Mouse (Mus musculus) naive thymus-derived CD4-positive, alpha-beta T cell, adult 5 months (primary cell): ENCODE measurements around the gene Rad9a. TPM values are rescaled to one million over a fixed set of nuclear protein-coding genes. Genes with fewer than 3 reads are reported as not detected.

Experiments used
- polyA plus RNA-seq: library from polyadenylated mRNA; unstranded; fragments of 100-300 nt; shearing (Covaris generic); gene quantifications from one replicate; pipeline ENCODE4 v1.2.1, GENCODE M21; 2017

Gene Rad9a
- 37.1 TPM for polyA plus RNA-seq

DNA sequence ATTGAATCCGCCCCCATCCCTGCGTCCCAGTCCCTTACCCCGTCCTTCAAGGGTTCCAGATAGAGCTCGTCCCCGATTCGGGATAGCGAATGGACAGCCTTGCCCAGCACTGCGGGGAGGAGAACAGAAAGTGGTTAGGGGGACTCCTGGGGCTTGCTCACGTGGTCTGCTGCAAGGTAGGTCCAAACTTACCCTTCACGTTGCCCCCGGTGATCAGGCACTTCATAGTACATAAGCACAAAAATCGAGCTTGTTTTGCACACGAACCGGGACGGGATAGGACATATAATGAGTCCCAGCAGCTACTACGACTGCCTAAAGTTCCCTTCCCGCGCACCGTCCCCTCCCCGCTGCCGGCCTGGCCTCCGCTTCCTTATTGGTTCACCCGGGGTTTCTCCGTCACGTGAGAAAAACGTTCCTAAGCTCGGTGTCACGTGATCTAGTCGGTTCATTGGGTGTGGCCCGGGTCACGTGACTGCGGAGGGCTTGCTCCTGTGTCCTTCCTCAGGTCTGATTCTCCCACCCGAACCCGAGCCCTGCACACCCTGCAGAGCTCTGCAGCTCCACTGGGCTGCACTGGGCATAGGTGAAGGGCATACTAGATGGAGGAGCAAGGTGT lies at the start of gene Rad9a:
Gene Rad9a, minus strand, starts transcription at position 372 of the 619 bp plus-strand sequence.

GRCm38 (mm10) chr19:4231253-4232185 lies 30.1 kb upstream of the Rad9a start, which contains the start of gene Pold4:
Gene Pold4 (plus strand): TSS chr19:4231899.

GRCm38 (mm10) chr19:4214071-4214770 lies 12.8 kb upstream of the Rad9a start, which contains the start of the genes Clcf1 and AC109138.7:
Gene Clcf1 (plus strand): TSS chr19:4214238.
Gene AC109138.7 (plus strand): TSS chr19:4214357.

DNA sequence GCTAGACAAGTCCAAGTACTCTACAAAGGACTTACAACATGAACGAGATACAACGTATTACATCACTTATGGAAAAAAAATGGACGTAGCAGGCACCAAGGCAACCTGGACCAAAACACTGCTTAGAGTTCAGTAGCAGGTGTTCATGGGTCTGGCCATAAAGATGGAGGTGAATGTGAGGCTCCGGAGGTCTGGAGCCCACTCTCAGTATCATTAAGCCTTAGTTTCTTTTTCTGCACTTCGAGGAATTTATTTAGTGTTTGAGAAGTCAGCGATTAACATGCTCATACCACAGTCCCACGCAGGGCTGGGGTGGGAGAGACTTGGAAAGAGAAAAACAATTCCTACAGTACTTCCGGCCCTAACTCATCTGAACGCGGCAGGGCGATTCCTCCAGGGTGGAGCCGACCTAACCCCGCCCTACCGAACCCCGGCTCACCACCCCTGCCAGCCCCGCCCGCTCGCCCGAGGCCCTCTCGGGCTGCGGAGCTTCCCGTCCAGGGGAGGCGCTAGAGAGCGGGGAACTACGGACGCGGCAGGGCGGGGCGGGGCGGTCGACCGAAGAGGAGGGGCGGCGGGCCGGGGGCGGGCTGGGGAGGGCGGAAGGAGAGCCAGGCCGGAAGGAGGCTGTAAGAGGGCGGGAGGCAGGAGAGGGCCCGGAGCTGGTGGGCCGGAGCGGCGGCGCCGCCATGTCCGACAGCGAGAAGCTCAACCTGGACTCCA lies 9.8 kb downstream of the Rad9a start, which contains the start of gene Ppp1ca:
Gene Ppp1ca, plus strand, starts transcription at position 538 of the 723 bp plus-strand sequence.

GRCm38 (mm10) chr19:4190831-4191334 lies 10.6 kb downstream of the Rad9a start, which contains the start of gene Tbc1d10c:
Gene Tbc1d10c (minus strand): TSS chr19:4191284.

DNA sequence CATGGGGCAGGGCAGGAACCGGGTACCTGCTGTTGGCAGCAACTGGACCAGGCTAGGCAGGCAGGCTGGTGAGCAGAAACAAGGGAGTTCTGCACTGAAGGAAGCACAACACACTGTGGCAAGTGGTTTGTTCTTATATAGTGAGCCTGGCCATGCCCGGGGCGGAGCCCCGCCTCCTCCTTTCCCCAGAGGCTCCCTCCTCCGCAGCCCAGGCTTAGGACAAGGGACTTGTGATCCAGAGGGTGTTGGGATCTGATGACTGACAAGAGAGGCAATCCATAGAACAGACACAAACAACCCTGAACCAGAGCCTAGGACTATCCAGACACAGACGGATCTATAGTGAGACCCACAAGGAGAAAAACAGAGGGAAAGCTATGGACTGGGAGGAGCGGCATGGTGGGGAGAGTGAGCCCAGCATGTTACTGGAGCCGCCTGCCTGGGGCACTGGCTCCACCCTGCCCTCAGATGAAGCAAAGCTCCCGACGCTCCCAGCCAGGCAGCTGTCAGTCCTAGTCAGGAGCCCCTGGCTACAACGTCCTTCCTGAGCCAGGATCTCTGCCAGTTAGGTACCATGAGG lies 26.0 kb downstream of the Rad9a start, which contains the start of gene Carns1:
Gene Carns1, minus strand, starts transcription at position 112 of the 580 bp plus-strand sequence.

DNA sequence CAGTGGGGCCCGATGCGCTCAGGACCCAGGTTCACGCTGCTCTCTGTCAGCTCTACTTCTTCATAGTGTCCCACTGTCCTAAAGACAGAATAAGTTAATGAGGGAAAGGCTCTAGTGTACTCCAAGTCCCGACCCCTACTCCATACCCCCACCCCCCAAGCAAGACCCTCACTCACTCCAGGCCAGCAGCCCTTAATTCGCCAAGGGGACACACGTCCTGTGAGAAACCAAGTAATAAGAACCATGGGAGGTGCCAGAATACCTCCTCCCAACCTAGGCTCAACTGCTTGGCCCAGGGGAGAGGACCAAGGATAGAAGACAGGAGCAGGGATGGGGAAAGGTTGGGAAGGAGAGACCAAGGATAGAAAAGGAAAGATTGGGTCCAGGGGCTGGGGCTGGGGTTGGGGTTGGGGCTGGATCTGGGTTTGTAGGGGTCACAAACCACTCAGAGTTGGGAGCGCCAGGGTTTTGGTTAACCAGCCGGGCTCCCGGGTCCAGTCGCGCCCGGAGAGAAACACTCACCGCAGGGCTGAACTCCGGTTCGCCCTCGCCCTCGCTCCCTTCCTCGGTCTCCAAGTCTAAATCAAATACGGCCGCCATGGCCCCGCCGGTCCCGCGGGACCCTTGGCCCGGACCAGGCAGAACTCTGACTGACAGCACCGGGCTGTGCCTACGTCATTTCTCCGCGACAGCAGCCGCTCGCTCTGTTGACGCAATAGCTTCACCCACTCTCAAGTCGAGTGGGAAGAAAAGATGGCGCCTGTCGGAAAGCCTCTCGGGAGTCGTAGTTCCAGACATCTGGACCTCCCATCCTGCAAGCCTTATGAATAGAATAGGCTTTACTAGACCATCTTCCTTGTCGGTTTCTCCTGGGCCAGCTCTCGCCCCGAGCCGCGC lies 38.6 kb downstream of the Rad9a start, which contains the start of gene Rps6kb2:
Gene Rps6kb2, minus strand, starts transcription at position 709 of the 897 bp plus-strand sequence.

DNA sequence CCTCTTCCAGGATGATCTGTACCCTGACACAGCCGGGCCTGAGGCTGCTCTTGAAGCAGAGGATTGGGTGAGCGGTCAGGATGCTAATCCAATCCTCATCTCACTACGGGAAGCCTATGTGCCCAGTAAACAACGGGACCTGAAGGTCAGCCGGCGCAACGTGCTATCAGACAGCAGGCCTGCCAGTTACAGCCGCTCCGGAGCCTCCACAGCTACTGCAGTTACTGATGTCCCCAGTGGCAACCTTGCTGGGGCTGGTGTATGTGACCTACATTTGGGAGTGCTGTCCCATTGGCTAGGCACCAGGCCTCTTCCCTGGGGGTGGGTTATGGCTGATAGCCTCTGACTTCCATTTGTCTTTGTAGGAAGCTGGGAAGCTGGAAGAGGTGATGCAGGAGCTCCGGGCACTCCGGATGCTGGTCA lies 48.2 kb downstream of the Rad9a start, which contains the start of gene Ptprcap:
Gene Ptprcap, plus strand, starts transcription at position 373 of the 423 bp plus-strand sequence.

DNA sequence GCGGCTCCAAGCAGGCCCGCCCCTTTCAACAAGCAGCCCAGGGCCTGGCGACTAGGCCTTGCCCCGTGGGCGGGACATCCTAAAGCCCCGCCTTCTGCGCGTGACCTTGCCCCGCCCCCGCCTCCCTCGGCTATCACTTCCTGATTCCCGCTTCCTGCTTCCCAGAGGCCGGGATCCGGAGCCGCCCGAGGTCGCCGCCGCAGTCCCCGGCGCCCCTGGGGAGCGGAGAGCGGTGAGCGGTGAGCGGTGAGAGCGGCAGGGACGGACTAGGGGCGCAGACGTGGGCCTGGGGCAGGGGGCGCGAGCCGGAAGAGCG lies 53.0 kb downstream of the Rad9a start, which contains the start of gene Coro1b:
Gene Coro1b, plus strand, starts transcription at position 129 of the 316 bp plus-strand sequence.

Other genes starting within 250 kb of the Rad9a start
- gene Aldh3b3, start 243.0 kb downstream of the Rad9a start, polyA plus RNA-seq = not detected
- not detected for gene Aldh3b2, start 229.3 kb downstream of the Rad9a start, polyA plus RNA-seq
- not detected for gene Acy3, start 215.1 kb downstream of the Rad9a start, polyA plus RNA-seq
- not detected for gene Tbx10, start 208.9 kb downstream of the Rad9a start, polyA plus RNA-seq
- gene Nudt8, start 201.1 kb downstream of the Rad9a start, polyA plus RNA-seq = 14.6 TPM
- gene Gm49405, start 201.0 kb downstream of the Rad9a start, polyA plus RNA-seq = 2.4 TPM
- 3.3 TPM for gene Doc2g, start 198.3 kb downstream of the Rad9a start, polyA plus RNA-seq
- gene Ndufv1, start 188.9 kb downstream of the Rad9a start, polyA plus RNA-seq = 141 TPM
- gene Gstp1, start 163.7 kb downstream of the Rad9a start, polyA plus RNA-seq = 324 TPM
- gene Gstp2, start 155.6 kb downstream of the Rad9a start, polyA plus RNA-seq = 0.68 TPM
- 51.2 TPM for gene Gstp3, start 142.1 kb downstream of the Rad9a start, polyA plus RNA-seq
- not detected for gene Cabp2, start 120.1 kb downstream of the Rad9a start, polyA plus RNA-seq
- 471 TPM for gene Cdk2ap2, start 104.5 kb downstream of the Rad9a start, polyA plus RNA-seq
- 270 TPM for gene Pitpnm1, start 101.7 kb downstream of the Rad9a start, polyA plus RNA-seq
- 197 TPM for gene Aip, start 75.8 kb downstream of the Rad9a start, polyA plus RNA-seq
- 0.11 TPM for gene Gpr152, start 61.9 kb downstream of the Rad9a start, polyA plus RNA-seq
- gene Cabp4, start 57.6 kb downstream of the Rad9a start, polyA plus RNA-seq = not detected
- 183 TPM for gene Coro1b, start 53.0 kb downstream of the Rad9a start, polyA plus RNA-seq
- gene Ptprcap, start 48.1 kb downstream of the Rad9a start, polyA plus RNA-seq = 239 TPM
- gene Rps6kb2, start 38.3 kb downstream of the Rad9a start, polyA plus RNA-seq = 50.3 TPM
- gene Carns1, start 26.2 kb downstream of the Rad9a start, polyA plus RNA-seq = 45.8 TPM
- 455 TPM for gene Tbc1d10c, start 10.4 kb downstream of the Rad9a start, polyA plus RNA-seq
- gene Ppp1ca, start 9.6 kb downstream of the Rad9a start, polyA plus RNA-seq = 718 TPM
- 49.3 TPM for gene Clcf1, start 12.6 kb upstream of the Rad9a start, polyA plus RNA-seq
- not detected for gene AC109138.7, start 12.7 kb upstream of the Rad9a start, polyA plus RNA-seq
- 94.9 TPM for gene Pold4, start 30.2 kb upstream of the Rad9a start, polyA plus RNA-seq
- 0.78 TPM for gene Ssh3, start 67.5 kb upstream of the Rad9a start, polyA plus RNA-seq
- gene Ankrd13d, start 81.5 kb upstream of the Rad9a start, polyA plus RNA-seq = 9.1 TPM
- 274 TPM for gene Grk2, start 104.6 kb upstream of the Rad9a start, polyA plus RNA-seq
- 89.8 TPM for gene Kdm2a, start 196.6 kb upstream of the Rad9a start, polyA plus RNA-seq
- gene Rhod, start 237.8 kb upstream of the Rad9a start, polyA plus RNA-seq = 2.5 TPM